Mouse (Mus musculus): ENCODE measurements around the gene Samd1. TPM values are rescaled to one million over a fixed set of nuclear protein-coding genes. Genes with fewer than 3 reads are reported as not detected.
A peak's percentile ranks its signal among the peaks of the same experiment; 100 is the strongest.

Gene Samd1
- total RNA-seq (2021): 10 to 100 TPM; 40.8 to 41.6 TPM
- long read RNA-seq, experiment 1, transcript Samd1-201 (5 exons, 2,071 nt): major isoform, 10 of 17 reads
- long read RNA-seq, experiment 1, partial matches to known transcripts: 6 of 17 reads
- long read RNA-seq, experiment 1, other reads (novel, unspliced or antisense): 1 of 17 reads
- long read RNA-seq, experiment 2, transcript Samd1-201 (5 exons, 2,071 nt): major isoform, 7 of 9 reads
- long read RNA-seq, experiment 2, partial matches to known transcripts: 1 of 9 reads
- long read RNA-seq, experiment 2, other reads (novel, unspliced or antisense): 1 of 9 reads

GRCm38 (mm10) chr8:83997511-83998141, at the start of gene Samd1:
Gene Samd1, plus strand, starts transcription at chr8:83997672.
- peak; percentile 68 for DNase-seq

DNA sequence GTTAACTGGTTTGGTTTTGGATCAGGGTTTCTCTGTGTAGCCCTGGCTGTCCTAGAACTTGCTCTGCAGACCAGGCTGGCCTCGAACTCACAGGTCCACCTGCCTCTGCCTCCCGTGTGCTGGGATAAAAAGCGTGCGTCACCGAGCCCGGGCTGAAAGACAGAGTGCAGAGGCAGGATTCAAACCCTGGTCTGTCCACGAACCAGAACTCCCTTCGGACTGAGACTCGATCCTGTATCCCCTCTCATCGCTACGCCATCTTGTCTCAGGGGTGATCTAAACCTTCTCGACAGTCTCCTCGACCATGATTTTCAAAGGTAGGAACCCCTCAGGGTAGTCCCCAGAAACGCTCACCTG, 42.7 kb upstream of the Samd1 start:
- DNase-seq: no peak

- DNase-seq: peak; percentile 97
Measured at GRCm38 (mm10) chr8:83955106-83955957, 42.1 kb upstream of the Samd1 start, which contains the start of the genes Gm10644 and Asf1b. Gene Gm10644, minus strand, starts transcription at chr8:83955205. Gene Asf1b, plus strand, starts transcription at chr8:83955507.

DNA sequence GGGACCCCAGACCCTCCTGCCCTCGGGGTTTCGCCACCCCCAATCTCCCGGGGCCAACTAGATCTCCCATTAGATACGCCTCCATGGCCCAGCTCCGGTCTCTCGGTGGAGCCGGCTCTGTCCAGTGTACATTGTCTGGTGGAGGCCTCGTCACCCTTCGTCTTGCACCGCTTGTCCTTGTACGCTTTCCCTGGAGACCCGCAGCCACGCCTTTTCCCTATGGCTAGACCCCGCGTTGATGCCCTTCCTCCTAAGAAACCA, 41.6 kb upstream of the Samd1 start:
- DNase-seq: no peak

DNA sequence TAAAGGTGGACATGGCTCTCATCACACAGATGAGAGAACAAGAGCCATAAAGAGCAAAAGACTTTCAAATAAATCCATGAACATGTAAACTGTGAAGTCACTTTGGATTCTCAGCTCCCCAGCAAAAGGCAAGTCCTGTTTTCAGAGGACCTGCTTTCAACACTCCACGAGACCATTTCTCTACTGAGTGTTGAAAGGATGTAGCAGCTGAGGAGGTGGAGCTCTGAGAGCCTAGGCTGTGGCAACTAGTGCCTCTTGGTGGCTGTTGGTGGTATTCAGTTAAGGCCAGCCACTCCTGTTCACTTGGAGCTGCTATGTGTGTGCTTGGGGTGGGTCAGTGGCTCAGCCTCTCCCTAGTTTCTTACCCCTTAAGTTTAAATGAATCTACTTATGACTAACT, 40.7 kb upstream of the Samd1 start:
- no peak for DNase-seq

DNA sequence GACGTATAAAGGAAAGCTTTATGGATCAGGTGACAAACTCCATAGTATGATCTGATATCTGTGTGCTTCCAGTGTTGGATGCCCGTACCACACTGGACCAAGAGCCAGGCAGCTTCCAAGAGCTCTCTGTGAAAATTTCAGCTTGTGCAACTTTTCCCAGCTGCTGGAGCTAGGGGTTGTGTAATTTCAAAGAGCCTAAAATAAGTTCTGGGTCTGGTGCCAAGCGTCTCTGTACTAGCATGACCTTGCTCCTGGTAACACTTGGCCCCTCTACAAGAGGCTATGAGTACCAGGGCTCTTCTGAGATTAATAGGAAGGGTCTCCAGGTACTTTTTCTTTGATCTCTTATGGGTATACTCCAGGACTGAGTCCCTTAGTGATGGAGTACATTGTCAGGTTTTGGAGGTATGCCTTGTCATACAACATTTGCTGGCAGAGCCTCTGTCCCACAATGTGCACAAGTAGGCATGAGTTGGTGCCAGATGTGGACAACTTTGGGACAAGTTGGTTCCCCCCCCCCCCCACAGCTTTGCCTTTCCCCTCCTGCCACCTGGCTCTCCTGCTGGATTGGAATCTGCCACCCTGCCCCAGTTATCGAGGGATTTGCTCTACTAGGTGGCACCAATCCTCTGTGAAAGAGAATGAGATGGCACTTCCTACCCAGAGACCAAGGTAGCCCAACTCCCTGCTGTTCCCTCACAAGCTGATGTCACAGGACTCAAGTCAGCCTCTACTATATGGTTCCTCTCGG, 33.3 kb upstream of the Samd1 start:
- peak; percentile 74 for DNase-seq

DNA sequence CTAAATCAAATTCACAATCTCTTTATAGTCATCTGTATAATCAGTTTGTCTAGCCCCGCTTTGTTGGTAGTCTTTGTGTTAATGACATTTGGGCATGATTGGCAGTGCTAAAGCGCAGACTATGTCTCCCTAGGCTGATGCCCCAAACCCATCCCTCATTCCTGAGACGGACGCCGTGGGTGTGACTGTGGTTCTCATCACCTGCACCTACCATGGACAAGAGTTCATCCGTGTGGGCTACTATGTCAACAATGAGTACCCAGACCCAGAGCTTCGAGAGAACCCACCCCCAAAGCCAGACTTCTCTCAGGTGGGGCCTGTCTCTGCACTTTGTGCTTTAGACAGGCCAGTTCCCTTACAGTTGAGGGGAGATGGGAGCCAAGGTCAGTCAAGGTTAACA, 29.8 kb upstream of the Samd1 start:
- no peak for DNase-seq

- no peak for DNase-seq
Measured at GRCm38 (mm10) chr8:83971121-83971520, 26.4 kb upstream of the Samd1 start.

DNA sequence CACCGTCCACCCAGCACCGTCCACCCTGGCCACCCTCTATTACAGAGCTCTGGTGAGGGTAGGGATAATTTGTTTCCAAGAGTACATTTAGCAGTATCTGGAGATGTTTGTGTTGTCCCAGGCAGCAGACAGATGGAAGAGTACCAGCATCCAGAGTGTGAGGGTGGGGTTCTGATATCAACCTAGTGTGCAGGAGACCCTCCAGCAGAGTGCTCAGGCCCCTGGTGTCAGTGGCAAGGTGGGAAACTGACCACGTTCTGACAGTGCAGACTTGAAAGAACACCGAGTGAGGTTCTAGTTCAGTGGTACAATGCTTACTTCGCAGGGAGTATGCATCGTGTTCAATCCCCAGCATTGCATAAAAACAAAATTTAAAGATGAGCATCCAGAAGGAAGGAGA, 25.8 kb upstream of the Samd1 start:
- no peak for DNase-seq

DNA sequence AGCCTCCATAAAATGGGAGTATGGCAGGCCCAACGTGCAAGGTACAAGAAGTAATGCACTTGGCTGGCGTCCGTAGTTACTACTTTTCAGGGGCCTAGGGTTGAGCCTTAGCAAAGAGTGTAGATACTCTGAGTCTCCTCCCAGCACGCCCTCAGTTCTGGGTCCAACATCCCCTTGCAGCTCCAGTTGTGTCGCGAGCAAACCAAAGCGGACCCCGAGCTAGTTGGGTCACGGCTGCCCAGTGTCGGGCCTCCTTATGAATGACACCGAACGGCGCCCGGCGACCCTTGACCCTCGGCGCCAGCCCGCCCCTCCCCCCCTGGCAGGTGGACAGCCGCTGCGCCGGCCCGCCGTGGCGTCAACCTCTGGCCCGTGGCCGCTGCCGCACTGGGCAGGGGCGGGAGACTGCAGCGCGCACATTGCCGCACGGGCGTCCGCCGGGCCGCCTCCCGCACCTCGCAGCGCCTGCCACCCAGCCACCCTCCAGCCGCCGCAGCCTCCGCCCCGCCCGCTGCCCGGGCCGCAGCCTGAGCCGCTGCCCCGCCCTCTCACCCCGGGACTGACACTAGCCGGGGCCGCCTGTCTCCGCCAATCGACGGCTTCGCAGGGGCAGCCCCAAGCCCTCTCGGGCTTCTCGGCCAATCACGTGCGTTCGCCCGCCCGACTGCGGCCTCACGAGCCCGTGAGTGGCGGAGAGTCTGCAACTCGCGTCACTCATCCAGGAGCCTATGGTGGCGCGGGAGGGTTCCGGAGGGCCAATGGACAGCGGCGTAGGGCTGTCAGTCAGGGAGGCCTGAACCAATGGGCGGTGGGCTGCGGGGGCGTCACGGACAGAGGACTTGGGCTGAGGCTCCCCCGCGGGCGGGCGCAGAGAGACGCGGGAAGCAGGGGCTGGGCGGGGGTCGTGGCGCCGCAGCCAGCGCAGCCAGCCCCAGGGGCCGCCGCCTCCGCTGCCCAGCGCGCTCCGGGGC, 25.0 kb upstream of the Samd1 start, which contains the start of gene Prkaca:
TSS of gene Prkaca (plus strand) at position 844 of the 971 bp plus-strand sequence.
- peak; percentile 98 for DNase-seq

GRCm38 (mm10) chr8:83973161-83974031, 24.1 kb upstream of the Samd1 start:
- DNase-seq: peak; percentile 46

DNA sequence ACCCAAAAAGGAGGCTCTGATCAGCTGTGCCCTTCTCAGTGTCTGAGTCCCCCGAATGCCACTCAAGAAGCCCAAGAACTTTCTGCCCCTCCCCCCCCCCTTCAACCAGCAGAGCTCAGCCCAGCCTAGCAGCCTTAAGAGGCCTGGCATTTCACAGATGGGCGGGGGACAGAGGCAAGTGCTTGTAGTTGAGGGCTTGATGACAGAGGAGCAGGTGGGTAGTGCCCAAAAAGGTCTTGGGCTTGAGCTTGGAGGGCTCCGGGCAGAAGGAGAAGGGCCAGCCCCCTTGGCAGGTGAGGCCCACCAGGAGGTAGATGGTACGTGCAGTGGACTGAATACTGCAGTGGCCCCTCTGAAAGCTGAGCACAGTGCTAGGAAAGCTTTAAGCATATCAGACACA, 23.0 kb upstream of the Samd1 start:
- DNase-seq: no peak

- DNase-seq: peak; percentile 43
Measured at GRCm38 (mm10) chr8:83976101-83976630, 21.3 kb upstream of the Samd1 start.

GRCm38 (mm10) chr8:83976779-83977350, 20.6 kb upstream of the Samd1 start:
- peak; percentile 27 for DNase-seq

DNA sequence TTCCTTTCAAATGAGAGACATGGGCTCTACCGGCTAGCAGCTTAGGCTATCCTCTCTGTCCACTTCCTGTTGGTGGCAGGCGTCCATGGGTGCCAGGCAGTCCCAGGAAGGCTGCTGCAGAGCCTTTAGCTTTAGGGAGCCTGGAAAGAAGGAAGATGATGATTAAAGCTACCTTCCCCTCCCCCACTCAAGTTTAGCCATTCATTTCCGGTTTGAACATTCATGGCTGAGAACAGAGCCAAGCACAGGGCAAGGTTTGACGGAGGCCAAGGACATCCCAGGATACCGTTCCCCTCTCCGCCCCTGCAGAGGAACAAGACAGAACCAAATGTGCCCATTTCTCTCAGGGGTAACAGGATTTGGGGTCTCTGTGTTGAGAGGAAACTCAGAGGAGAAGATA, 19.8 kb upstream of the Samd1 start:
- DNase-seq: peak; percentile 57

- no peak for DNase-seq
Measured at GRCm38 (mm10) chr8:83978200-83978599, 19.3 kb upstream of the Samd1 start.

DNA sequence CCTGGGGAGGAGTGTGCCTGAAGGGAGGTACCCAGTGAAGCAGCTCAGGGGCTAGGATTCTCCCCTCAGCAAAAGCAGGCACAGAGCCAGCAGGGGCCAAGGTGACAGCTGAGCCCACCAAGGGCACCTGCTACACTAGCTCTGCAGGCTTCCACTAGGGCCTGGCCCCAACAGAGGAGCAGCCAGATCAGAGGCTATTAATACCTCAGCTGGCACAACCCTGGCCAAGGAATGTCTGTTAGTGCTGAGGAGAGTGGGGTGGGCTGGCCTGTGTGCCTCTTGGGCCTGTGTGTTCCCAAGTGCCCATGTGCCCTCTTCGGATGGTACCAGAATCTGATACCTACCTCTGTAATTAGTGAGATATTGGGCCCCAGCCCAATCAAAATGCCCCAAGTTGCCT, 17.2 kb upstream of the Samd1 start:
- DNase-seq: peak; percentile 26

- peak; percentile 76 for DNase-seq
Measured at GRCm38 (mm10) chr8:83980845-83981244, 16.6 kb upstream of the Samd1 start.

DNA sequence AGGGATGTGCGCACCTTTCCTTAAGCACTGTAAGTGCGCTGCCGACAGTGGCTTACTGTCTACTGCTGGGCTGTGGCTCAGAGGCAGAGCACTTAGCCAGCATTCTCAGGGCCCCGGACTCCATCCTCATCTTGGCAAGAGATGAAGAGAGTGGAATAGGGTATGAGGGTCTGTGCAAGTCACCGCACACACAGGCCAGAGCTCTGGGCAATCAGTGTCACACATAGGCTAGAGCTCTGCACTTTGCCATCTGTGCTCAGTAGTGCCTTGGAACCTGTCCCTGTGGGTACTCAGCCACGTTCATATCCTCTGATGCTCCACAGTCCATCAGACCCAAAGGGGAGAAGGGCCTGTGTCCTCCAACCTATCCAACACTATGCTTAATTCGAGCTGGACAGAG, 15.9 kb upstream of the Samd1 start:
- no peak for DNase-seq

DNA sequence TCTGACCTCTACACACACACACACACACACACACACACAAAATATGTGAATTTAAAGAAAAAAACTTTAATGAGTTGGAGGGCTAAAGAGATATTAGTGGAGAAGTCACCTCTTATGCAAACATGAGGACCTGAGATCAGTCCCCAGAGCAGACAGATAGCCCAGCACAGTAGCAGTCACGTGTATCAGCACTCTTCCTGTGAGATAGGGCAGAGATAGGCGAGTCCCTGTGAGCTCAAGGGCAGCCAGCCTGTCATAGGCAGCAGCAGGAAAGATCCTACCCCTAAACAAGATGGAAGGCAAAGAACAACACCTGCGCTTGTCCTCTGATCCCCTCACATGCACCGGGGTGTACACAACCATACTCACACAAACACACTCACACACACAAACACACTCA, 15.0 kb upstream of the Samd1 start:
- DNase-seq: no peak

All from adrenal gland, postnatal 10 days (tissue).